Mouse (Mus musculus): ENCODE measurements around the gene Irf4. TPM values are rescaled to one million over a fixed set of nuclear protein-coding genes. Genes with fewer than 3 reads are reported as not detected.

Gene Irf4
- polyA plus RNA-seq, 1 experiment: not detected

- Histone ChIP-seq H3K27me3 (ENCODE audit: control insufficient read depth, insufficient read depth, low read length, poor library complexity, severe bottlenecking) (no peaks in the 10 kb centered on the region), H3K9ac (ENCODE audit: low read depth, poor library complexity, severe bottlenecking) (no peak overlapping the region), H3K9me3 (replicated peaks; ENCODE audit: control insufficient read depth, insufficient read depth, low read length, poor library complexity, severe bottlenecking) (no peaks in the 10 kb centered on the region), H3K36me3 (ENCODE audit: control insufficient read depth, insufficient read depth, low read length, poor library complexity, severe bottlenecking) (no peaks in the 10 kb centered on the region), H3K4me3 (ENCODE audit: low read depth, low read length) (no peak overlapping the region), H3K4me1 (ENCODE audit: control insufficient read depth, insufficient read depth, low read length) (peaks cover 4% of the 10 kb centered on the region), H3K27ac (ENCODE audit: insufficient read depth, low read length) (no peak overlapping the region)
- TF ChIP-seq EP300 (IDR thresholded peaks at IDR 0.05; ENCODE audit: insufficient read depth, low read depth, low read length) (no peak), CTCF (IDR thresholded peaks at IDR 0.05; ENCODE audit: low read depth, low read length) (no peak), POLR2A (IDR thresholded peaks at IDR 0.05; ENCODE audit: insufficient read depth, low read length) (no peak)
Measured at GRCm38 (mm10) chr13:30786235-30787035, 37.4 kb downstream of the Irf4 start.

DNA sequence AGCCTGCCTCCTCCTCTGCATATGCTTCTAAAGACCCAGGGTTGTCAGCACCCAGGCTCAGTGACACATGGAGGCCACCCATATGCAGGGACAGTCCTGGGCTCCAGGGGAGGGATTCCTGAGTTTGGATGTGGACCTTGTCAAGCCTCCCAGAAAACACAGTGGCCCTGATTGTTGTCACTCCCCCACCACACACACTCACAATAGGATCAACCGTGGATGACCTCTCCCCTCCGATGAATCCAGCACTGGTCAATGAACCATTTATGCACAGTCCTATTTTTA lies 38.0 kb downstream of the Irf4 start:
- Histone ChIP-seq H3K27ac (ENCODE audit: insufficient read depth, low read length) (no peak overlapping the region), H3K36me3 (ENCODE audit: control insufficient read depth, insufficient read depth, low read length, poor library complexity, severe bottlenecking) (no peaks in the 10 kb centered on the region), H3K9me3 (replicated peaks; ENCODE audit: control insufficient read depth, insufficient read depth, low read length, poor library complexity, severe bottlenecking) (no peaks in the 10 kb centered on the region), H3K9ac (ENCODE audit: low read depth, poor library complexity, severe bottlenecking) (no peak overlapping the region), H3K4me3 (ENCODE audit: low read depth, low read length) (no peak overlapping the region), H3K27me3 (ENCODE audit: control insufficient read depth, insufficient read depth, low read length, poor library complexity, severe bottlenecking) (no peaks in the 10 kb centered on the region), H3K4me1 (ENCODE audit: control insufficient read depth, insufficient read depth, low read length) (peaks cover 4% of the 10 kb centered on the region)
- TF ChIP-seq EP300 (IDR thresholded peaks at IDR 0.05; ENCODE audit: insufficient read depth, low read depth, low read length): no peak
- no peak for TF ChIP-seq CTCF (IDR thresholded peaks at IDR 0.05; ENCODE audit: low read depth, low read length)
- TF ChIP-seq POLR2A (IDR thresholded peaks at IDR 0.05; ENCODE audit: insufficient read depth, low read length): no peak

GRCm38 (mm10) chr13:30787556-30787955 lies 38.5 kb downstream of the Irf4 start:
- H3K4me1 ChIP-seq (ENCODE audit: control insufficient read depth, insufficient read depth, low read length): peaks cover 3% of the 10 kb centered on the region
- no peaks in the 10 kb centered on the region for H3K36me3 ChIP-seq (ENCODE audit: control insufficient read depth, insufficient read depth, low read length, poor library complexity, severe bottlenecking)
- H3K27ac ChIP-seq (ENCODE audit: insufficient read depth, low read length): no peak overlapping the region
- no peaks in the 10 kb centered on the region for H3K27me3 ChIP-seq (ENCODE audit: control insufficient read depth, insufficient read depth, low read length, poor library complexity, severe bottlenecking)
- no peak for TF ChIP-seq POLR2A (IDR thresholded peaks at IDR 0.05; ENCODE audit: insufficient read depth, low read length)
- no peak for TF ChIP-seq EP300 (IDR thresholded peaks at IDR 0.05; ENCODE audit: insufficient read depth, low read depth, low read length)
- TF ChIP-seq CTCF (IDR thresholded peaks at IDR 0.05; ENCODE audit: low read depth, low read length): no peak
- H3K9me3 ChIP-seq (replicated peaks; ENCODE audit: control insufficient read depth, insufficient read depth, low read length, poor library complexity, severe bottlenecking): no peaks in the 10 kb centered on the region
- H3K9ac ChIP-seq (ENCODE audit: low read depth, poor library complexity, severe bottlenecking): no peak overlapping the region
- H3K4me3 ChIP-seq (ENCODE audit: low read depth, low read length): no peak overlapping the region

DNA sequence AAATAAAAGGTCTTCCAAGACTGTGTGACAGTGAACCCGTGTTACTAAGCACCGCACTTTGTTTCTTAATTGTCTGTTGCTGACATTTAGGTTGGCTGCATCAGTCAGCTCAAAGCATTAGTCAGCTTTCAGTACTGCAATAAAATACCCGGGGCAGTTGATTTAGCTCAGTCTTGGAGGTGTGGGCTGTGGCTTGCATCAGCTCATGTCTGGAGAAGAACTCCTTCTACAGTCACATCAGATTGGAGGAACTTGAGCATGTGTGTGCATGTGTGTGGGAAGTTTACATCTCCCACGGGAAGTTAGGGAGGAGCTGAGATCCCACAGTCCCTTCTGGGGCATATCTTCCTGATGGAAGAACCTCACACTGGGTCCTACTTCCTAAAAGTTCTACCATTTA lies 38.9 kb downstream of the Irf4 start:
- H3K9me3 ChIP-seq (replicated peaks; ENCODE audit: control insufficient read depth, insufficient read depth, low read length, poor library complexity, severe bottlenecking): no peaks in the 10 kb centered on the region
- no peak overlapping the region for H3K9ac ChIP-seq (ENCODE audit: low read depth, poor library complexity, severe bottlenecking)
- no peaks in the 10 kb centered on the region for H3K27me3 ChIP-seq (ENCODE audit: control insufficient read depth, insufficient read depth, low read length, poor library complexity, severe bottlenecking)
- H3K4me3 ChIP-seq (ENCODE audit: low read depth, low read length): no peak overlapping the region
- H3K36me3 ChIP-seq (ENCODE audit: control insufficient read depth, insufficient read depth, low read length, poor library complexity, severe bottlenecking): no peaks in the 10 kb centered on the region
- H3K27ac ChIP-seq (ENCODE audit: insufficient read depth, low read length): no peak overlapping the region
- peaks cover under 1% of the 10 kb centered on the region for H3K4me1 ChIP-seq (ENCODE audit: control insufficient read depth, insufficient read depth, low read length)
- TF ChIP-seq CTCF (IDR thresholded peaks at IDR 0.05; ENCODE audit: low read depth, low read length) (no peak), POLR2A (IDR thresholded peaks at IDR 0.05; ENCODE audit: insufficient read depth, low read length) (no peak), EP300 (IDR thresholded peaks at IDR 0.05; ENCODE audit: insufficient read depth, low read depth, low read length) (no peak)

GRCm38 (mm10) chr13:30788421-30788820 lies 39.4 kb downstream of the Irf4 start:
- Histone ChIP-seq H3K27me3 (ENCODE audit: control insufficient read depth, insufficient read depth, low read length, poor library complexity, severe bottlenecking) (no peaks in the 10 kb centered on the region), H3K4me3 (ENCODE audit: low read depth, low read length) (no peak overlapping the region), H3K4me1 (ENCODE audit: control insufficient read depth, insufficient read depth, low read length) (no peaks in the 10 kb centered on the region), H3K36me3 (ENCODE audit: control insufficient read depth, insufficient read depth, low read length, poor library complexity, severe bottlenecking) (no peaks in the 10 kb centered on the region), H3K9me3 (replicated peaks; ENCODE audit: control insufficient read depth, insufficient read depth, low read length, poor library complexity, severe bottlenecking) (no peaks in the 10 kb centered on the region), H3K9ac (ENCODE audit: low read depth, poor library complexity, severe bottlenecking) (no peak overlapping the region), H3K27ac (ENCODE audit: insufficient read depth, low read length) (no peak overlapping the region)
- TF ChIP-seq POLR2A (IDR thresholded peaks at IDR 0.05; ENCODE audit: insufficient read depth, low read length): no peak
- no peak for TF ChIP-seq EP300 (IDR thresholded peaks at IDR 0.05; ENCODE audit: insufficient read depth, low read depth, low read length)
- no peak for TF ChIP-seq CTCF (IDR thresholded peaks at IDR 0.05; ENCODE audit: low read depth, low read length)

GRCm38 (mm10) chr13:30790016-30790415 lies 41.0 kb downstream of the Irf4 start:
- TF ChIP-seq EP300 (IDR thresholded peaks at IDR 0.05; ENCODE audit: insufficient read depth, low read depth, low read length) (no peak), POLR2A (IDR thresholded peaks at IDR 0.05; ENCODE audit: insufficient read depth, low read length) (no peak), CTCF (IDR thresholded peaks at IDR 0.05; ENCODE audit: low read depth, low read length) (no peak)
- no peak overlapping the region for H3K9ac ChIP-seq (ENCODE audit: low read depth, poor library complexity, severe bottlenecking)
- H3K27ac ChIP-seq (ENCODE audit: insufficient read depth, low read length): no peak overlapping the region
- H3K9me3 ChIP-seq (replicated peaks; ENCODE audit: control insufficient read depth, insufficient read depth, low read length, poor library complexity, severe bottlenecking): no peaks in the 10 kb centered on the region
- H3K36me3 ChIP-seq (ENCODE audit: control insufficient read depth, insufficient read depth, low read length, poor library complexity, severe bottlenecking): no peaks in the 10 kb centered on the region
- no peaks in the 10 kb centered on the region for H3K27me3 ChIP-seq (ENCODE audit: control insufficient read depth, insufficient read depth, low read length, poor library complexity, severe bottlenecking)
- H3K4me3 ChIP-seq (ENCODE audit: low read depth, low read length): no peak overlapping the region
- H3K4me1 ChIP-seq (ENCODE audit: control insufficient read depth, insufficient read depth, low read length): no peaks in the 10 kb centered on the region

Data from ES-Bruce4 (cell line).